Mouse (Mus musculus) limb, embryonic 11.5 days (tissue): ENCODE results near the gene Wipi2. TPM values are rescaled to one million over a fixed set of nuclear protein-coding genes. Genes with fewer than 3 reads are reported as not detected.
A peak's percentile ranks its signal among the peaks of the same experiment; 100 is the strongest.

Experiments
- ATAC-seq: fragments of 200-750 bp; cut with Nextera tagmentation; 2 replicates; pipeline ENCODE4 v1.8.0; 2017; ENCODE audit warnings: low read depth; ENCODE audit not compliant: insufficient number of reproducible peaks, low FRiP score, low TSS enrichment
- DNase-seq: peaks from one replicate; pipeline ENCODE4 v3.0.0-alpha.2; 2015; ENCODE audit warnings: low spot score
- H3K27ac ChIP-seq: fragments of 300-500 bp; sonication (generic); replicated peaks from 2 replicates; pipeline ENCODE4 v1.5.1; 2014; ENCODE audit warnings: low read depth, mild to moderate bottlenecking, low read length
- H3K27me3 ChIP-seq: fragments of 300-500 bp; sonication (generic); 2 replicates; pipeline ENCODE4 v1.6.1; 2014; ENCODE audit warnings: mild to moderate bottlenecking, low read length, mixed read lengths; ENCODE audit not compliant: control insufficient read depth, insufficient read depth
- H3K36me3 ChIP-seq: fragments of 300-500 bp; sonication (generic); 2 replicates; pipeline ENCODE4 v1.6.1; 2014; ENCODE audit warnings: mild to moderate bottlenecking, low read length, moderate library complexity, mixed read lengths; ENCODE audit not compliant: control insufficient read depth, insufficient read depth
- H3K4me1 ChIP-seq: fragments of 300-500 bp; sonication (generic); 2 replicates; pipeline ENCODE4 v1.6.1; 2014; ENCODE audit warnings: low read length, mixed read lengths; ENCODE audit not compliant: control insufficient read depth, insufficient read depth
- H3K4me2 ChIP-seq: fragments of 300-500 bp; sonication (generic); 2 replicates; pipeline ENCODE4 v1.6.1; 2014; ENCODE audit warnings: low read depth, mild to moderate bottlenecking, moderate library complexity; ENCODE audit not compliant: severe bottlenecking
- H3K4me3 ChIP-seq: fragments of 300-500 bp; sonication (generic); 2 replicates; pipeline ENCODE4 v1.5.1; 2014; ENCODE audit warnings: low read depth, low read length
- H3K9ac ChIP-seq: fragments of 300-500 bp; sonication (generic); 2 replicates; pipeline ENCODE4 v1.6.1; 2014; ENCODE audit warnings: mild to moderate bottlenecking, low read length
- H3K9me3 ChIP-seq: fragments of 300-500 bp; sonication (generic); 2 replicates; pipeline ENCODE4 v1.6.1; 2016; ENCODE audit warnings: low read length; ENCODE audit not compliant: control insufficient read depth
- WGBS: fragments of 180-500 bp; shearing (Covaris S2); extraction: QIAGEN DNeasy Blood & Tissue Kit; methylation state at CpG from one replicate; pipeline ENCODE4 v1.1.7; 2014; 5-methylcytosine and 5-hydroxymethylcytosine counted together
- polyA plus RNA-seq: library from polyadenylated mRNA; unstranded; fragments of >200 nt; fragmentation: Nextera tagmentation; extraction: Ambion mirVana; gene quantifications from 2 replicates; pipeline ENCODE4 v1.2.1, GENCODE M21; 2014

Wipi2 gene
- polyA plus RNA-seq, 1 experiment from 2014 or later, result 62.4 TPM

DNA sequence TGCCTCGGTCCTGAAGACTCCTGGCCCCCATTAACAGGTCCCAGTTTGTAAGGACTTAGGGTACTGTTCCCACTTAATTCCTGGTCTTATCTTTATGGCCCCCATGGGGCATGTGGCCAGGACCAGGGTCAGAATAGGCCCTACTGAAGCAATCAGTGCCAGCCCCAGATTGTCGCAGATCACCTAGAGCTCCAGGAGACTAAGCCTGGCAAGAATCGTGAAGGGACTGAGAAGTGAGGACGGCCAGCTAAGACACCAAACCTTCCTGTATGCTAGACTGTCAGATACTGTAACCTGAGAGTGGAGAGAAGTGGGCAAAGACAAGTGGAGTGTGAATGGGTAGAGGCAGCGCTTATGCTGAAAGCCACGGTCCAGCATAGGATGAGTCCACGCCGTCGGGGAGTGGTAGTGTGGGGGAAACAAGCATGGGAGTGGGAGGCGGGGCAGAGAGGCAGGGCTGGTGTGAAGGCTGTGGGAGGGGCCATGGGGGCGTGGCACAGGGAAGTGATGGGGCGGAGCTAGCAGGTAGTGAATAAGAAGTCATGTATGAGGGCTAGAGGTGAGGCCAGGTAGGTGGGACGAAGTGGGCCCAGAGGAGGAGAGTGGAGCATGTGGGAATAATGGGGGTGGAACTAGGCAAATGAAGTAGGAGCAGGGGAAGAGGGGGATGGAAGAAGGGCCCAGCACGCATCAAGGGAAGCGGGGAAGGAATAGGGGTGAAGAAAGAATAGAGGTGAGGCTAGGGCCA, 73.5 kb downstream of the Wipi2 start:
- no peak overlapping the region for H3K4me2 ChIP-seq
- peaks cover 4% of the 10 kb centered on the region; the same call in 1 of the 2 replicates for H3K27me3 ChIP-seq
- H3K9me3 ChIP-seq, result no peaks in the 10 kb centered on the region
- no peak overlapping the region for H3K9ac ChIP-seq
- H3K4me1 ChIP-seq, result no peaks in the 10 kb centered on the region
- DNase-seq (peak; percentile 43), ATAC-seq (peak; percentile 31; the same call in 1 of the 2 replicates)
- no peaks in the 10 kb centered on the region for H3K36me3 ChIP-seq
- 5% methylated on average over 15 of the region's 15 CpGs for WGBS
- H3K27ac ChIP-seq, result no peak overlapping the region
- no peak overlapping the region for H3K4me3 ChIP-seq

DNA sequence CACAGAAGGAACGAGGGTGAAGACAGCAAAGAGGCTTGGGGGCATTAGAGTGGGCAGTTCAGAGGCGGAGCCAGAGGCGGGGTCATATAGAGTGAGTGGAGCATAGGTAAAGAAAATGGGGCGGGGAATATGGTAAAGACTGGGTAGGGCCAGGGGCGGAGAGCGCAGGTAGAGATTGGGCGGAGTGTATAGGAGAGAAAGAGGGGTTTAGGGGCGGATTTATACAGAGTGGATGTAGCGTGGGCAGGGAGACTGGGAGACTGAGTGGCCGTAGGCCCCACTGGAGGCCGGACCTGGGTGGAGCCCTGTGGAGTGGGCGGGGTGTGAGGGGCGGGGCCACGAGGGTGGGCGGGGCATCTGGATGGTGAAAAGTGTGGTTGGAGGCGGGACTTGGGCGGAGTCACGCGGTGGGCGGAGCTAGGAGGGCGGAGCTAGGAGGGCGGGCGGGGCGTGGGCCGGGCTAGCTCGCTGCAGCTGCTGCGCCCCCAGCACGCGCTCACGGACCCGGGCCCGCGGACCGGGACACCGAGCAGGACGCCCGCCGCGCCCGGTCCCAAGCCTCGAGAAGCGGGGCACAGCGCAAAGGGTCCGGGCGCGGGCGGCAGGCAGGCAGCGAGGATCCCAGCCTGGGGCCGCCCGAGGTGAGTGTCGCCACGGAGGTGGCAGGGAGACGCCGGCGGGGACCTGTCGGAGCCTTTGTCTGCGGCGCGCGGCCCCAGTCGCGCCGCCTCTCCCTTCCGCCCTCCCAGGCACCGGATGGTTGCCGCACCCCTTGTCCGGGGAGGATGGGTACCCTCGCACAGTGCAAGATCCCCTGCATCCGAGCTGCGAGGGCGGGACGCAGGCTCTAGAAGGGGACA, 74.4 kb downstream of the Wipi2 start:
- peak overlapping the region; percentile 92 for H3K4me2 ChIP-seq
- no peaks in the 10 kb centered on the region for H3K4me1 ChIP-seq
- peaks cover 4% of the 10 kb centered on the region; the same call in 1 of the 2 replicates for H3K27me3 ChIP-seq
- DNase-seq (peak; percentile 88), ATAC-seq (peak; percentile 77)
- WGBS, result 1% methylated on average over 54 of the region's 72 CpGs
- H3K27ac ChIP-seq, result no peak overlapping the region
- no peaks in the 10 kb centered on the region for H3K36me3 ChIP-seq
- peak overlapping the region; percentile 70 for H3K4me3 ChIP-seq
- no peaks in the 10 kb centered on the region for H3K9me3 ChIP-seq
- peak overlapping the region; percentile 74 for H3K9ac ChIP-seq

DNA sequence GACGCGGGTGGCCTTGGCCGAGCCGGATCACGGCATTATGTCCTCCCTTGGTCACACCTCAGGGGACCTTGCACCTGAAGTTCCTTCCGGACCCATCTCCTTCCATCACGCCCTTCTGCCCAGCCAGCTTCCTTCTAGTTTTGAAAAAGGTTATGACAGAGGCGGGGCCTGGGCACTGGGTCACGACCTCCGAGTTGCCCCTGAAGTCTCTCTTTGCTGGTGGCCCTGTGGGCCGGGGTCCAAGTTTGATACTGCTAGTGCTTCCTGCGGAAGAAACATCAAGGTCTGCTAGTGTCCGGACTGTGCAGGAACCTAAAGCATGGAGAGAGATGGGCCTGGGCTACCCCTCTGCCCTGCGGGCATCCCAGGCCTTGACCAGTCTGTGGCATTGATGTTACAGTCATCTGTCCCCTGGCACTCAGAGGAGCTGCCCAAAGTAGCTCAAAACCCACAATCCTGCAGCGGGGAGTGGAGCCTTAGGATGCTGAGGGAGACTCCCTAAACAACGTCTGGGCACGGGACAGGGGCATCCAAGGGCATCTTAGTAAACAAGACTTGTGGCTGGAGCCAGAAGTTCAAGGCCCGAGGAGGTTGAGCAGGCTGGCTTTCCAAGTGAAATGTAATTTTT, 75.1 kb downstream of the Wipi2 start:
- Histone ChIP-seq H3K9ac (peak overlapping the region; percentile 74), H3K27ac (no peak overlapping the region), H3K4me1 (no peaks in the 10 kb centered on the region), H3K4me2 (peak overlapping the region; percentile 92), H3K27me3 (peaks cover 4% of the 10 kb centered on the region; the same call in 1 of the 2 replicates), H3K4me3 (peak overlapping the region; percentile 70), H3K36me3 (no peaks in the 10 kb centered on the region), H3K9me3 (no peaks in the 10 kb centered on the region)
- DNase-seq (peak; percentile 47), ATAC-seq (no peak; the same call in 1 of the 2 replicates)
- WGBS, result 25% methylated on average over 18 of the region's 18 CpGs

DNA sequence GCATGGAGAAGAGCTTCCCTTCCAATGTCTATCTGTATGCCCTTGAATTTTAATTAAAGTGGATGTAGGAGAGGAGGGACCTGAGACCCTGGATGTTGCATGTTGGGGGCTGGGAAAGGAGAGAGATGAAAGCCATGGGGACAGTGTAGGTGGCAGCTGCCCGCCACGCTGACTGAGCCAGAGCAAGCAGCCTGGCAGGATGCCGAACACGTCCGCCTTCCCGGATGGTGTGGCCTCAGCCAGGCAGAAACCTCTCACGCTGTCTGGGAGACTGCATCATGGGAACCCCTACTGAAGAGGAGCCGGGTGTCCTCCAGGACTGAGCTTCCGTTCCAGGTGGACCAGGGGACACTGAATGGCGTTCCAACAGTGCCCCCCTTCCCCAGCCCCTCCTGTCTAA, 76.1 kb downstream of the Wipi2 start:
- Histone ChIP-seq H3K9me3 (no peaks in the 10 kb centered on the region), H3K9ac (no peak overlapping the region), H3K4me3 (no peak overlapping the region), H3K27ac (no peak overlapping the region), H3K4me1 (no peaks in the 10 kb centered on the region), H3K36me3 (no peaks in the 10 kb centered on the region), H3K27me3 (peaks cover 4% of the 10 kb centered on the region; the same call in 1 of the 2 replicates), H3K4me2 (no peak overlapping the region)
- ATAC-seq (no peak), DNase-seq (no peak)
- 87% methylated on average over 10 of the region's 10 CpGs for WGBS

DNA sequence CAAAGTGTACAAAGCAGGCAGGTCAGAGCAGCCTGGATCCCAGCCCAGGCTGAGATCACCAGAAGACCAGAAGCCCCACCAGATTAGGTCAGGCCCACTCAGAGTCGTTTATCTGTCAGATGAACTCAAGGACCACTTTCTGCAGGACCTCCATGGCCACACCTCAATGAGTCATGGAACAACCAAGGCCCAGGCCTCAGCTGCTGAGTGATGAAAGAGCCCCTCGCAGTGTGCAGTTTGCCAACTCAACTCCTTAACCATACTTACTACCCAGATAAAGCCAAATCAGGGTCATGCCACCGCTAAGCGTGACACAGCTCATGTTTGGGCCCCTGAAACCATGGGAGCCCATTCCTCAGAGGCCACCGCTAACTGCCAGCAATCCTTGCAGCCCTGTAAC, 80.2 kb downstream of the Wipi2 start:
- H3K9ac ChIP-seq, result no peak overlapping the region
- no peaks in the 10 kb centered on the region for H3K36me3 ChIP-seq
- no peak overlapping the region for H3K4me2 ChIP-seq
- H3K4me3 ChIP-seq, result no peak overlapping the region
- H3K27ac ChIP-seq, result no peak overlapping the region
- H3K9me3 ChIP-seq, result no peaks in the 10 kb centered on the region
- ATAC-seq (no peak), DNase-seq (no peak)
- H3K4me1 ChIP-seq, result no peaks in the 10 kb centered on the region
- no peaks in the 10 kb centered on the region for H3K27me3 ChIP-seq
- WGBS, result 89% methylated on average over 5 of the region's 5 CpGs

DNA sequence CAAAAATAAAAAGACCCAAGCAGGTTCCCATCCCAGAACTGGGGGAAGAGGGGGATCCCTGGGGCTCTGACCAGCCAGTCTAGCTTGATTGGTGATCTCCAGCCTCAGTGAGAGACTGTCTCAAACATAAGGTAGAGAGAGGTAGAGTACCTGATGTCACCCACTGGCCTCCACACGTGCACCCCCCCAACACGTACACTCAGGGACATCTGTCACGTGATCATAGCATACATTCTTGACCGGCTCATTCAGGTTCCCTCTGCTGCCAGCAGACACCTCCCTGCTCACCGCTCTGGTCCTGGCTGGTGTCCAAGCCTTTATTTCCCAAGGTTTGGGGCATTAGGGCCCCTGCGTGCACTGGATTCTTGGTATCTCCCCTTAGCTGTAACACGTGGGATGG, 81.9 kb downstream of the Wipi2 start:
- Histone ChIP-seq H3K27me3 (no peaks in the 10 kb centered on the region), H3K4me2 (no peak overlapping the region), H3K27ac (no peak overlapping the region), H3K9ac (no peak overlapping the region), H3K9me3 (no peaks in the 10 kb centered on the region), H3K4me1 (no peaks in the 10 kb centered on the region), H3K36me3 (no peaks in the 10 kb centered on the region), H3K4me3 (no peak overlapping the region)
- WGBS, result 89% methylated on average over 7 of the region's 7 CpGs
- ATAC-seq, result no peak
- no peak for DNase-seq

DNA sequence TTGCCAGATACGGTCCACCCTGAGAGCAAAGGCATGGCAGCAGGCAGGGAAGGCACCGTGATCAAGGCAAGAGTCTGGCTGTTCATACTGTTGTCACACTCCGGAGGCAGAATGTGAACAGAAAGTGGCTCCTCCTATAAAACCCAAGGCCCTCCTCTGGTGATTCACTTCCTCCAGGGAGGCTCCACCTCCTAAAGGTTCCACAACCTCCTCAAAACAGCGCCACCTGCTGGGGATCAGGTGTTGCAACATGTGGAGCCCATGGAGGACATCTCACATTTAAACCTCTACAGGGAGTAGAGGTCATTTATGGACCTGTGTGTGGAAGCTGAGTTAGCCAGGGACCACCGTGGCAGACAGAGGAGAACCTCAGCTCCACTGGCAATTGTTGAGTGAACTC, 84.9 kb downstream of the Wipi2 start:
- H3K27ac ChIP-seq, result no peak overlapping the region
- no peaks in the 10 kb centered on the region for H3K9me3 ChIP-seq
- no peak for ATAC-seq
- no peak for DNase-seq
- H3K9ac ChIP-seq, result no peak overlapping the region
- no peaks in the 10 kb centered on the region for H3K27me3 ChIP-seq
- 84% methylated on average over 5 of the region's 5 CpGs for WGBS
- no peak overlapping the region for H3K4me3 ChIP-seq
- H3K36me3 ChIP-seq, result no peaks in the 10 kb centered on the region
- no peaks in the 10 kb centered on the region for H3K4me1 ChIP-seq
- no peak overlapping the region for H3K4me2 ChIP-seq

DNA sequence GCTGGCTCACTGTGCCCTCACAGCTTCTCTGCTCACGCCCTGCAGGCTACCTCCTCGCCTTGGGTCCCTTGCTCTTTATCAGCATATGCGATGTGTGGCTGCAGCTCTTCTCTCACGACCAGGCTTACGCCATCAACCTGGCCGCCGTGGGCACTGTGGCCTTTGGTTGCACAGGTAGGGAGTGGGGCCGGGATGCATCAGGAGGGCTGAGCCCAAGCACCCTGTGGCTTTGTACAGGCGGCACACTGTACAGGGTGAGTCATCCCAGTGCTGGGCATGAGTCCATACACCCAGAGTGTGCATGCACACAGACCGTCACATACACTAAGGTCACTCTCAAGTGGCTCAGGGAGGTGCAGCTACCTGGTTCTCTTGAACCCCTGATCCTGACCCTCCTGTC, 86.5 kb downstream of the Wipi2 start:
- H3K27ac ChIP-seq, result no peak overlapping the region
- ATAC-seq, result no peak
- 0 out of 2 replicates have a peak, but pooled peaks cover 2% of the 10 kb centered on the region for H3K4me1 ChIP-seq
- DNase-seq, result no peak
- WGBS, result 87% methylated on average over 10 of the region's 10 CpGs
- H3K4me3 ChIP-seq, result no peak overlapping the region
- H3K9ac ChIP-seq, result no peak overlapping the region
- no peaks in the 10 kb centered on the region for H3K36me3 ChIP-seq
- no peak overlapping the region for H3K4me2 ChIP-seq
- no peaks in the 10 kb centered on the region for H3K27me3 ChIP-seq
- no peaks in the 10 kb centered on the region for H3K9me3 ChIP-seq
